Mouse (Mus musculus) lung, embryonic 14.5 days (tissue): ENCODE results near the gene Tbc1d8. TPM values are rescaled to one million over a fixed set of nuclear protein-coding genes. Genes with fewer than 3 reads are reported as not detected.

Experiments
- ATAC-seq: fragments of 200-750 bp; cut with Nextera tagmentation; 2 replicates; pipeline ENCODE4 v1.8.0; 2017; ENCODE audit warnings: mild to moderate bottlenecking, moderate TSS enrichment, moderate library complexity; ENCODE audit not compliant: insufficient read depth
- DNase-seq: peaks from one replicate; pipeline ENCODE4 v3.0.0-alpha.2; 2015
- H3K27ac ChIP-seq: fragments of 300-500 bp; sonication (generic); 2 replicates; pipeline ENCODE4 v1.5.1; 2014; ENCODE audit warnings: low read depth, mild to moderate bottlenecking, moderate library complexity
- H3K27me3 ChIP-seq: fragments of 300-500 bp; sonication (generic); 2 replicates; pipeline ENCODE4 v1.6.1; 2014; ENCODE audit warnings: low read length, control low read depth; ENCODE audit not compliant: insufficient read depth
- H3K36me3 ChIP-seq: fragments of 300-500 bp; sonication (generic); 2 replicates; pipeline ENCODE4 v1.6.1; 2014; ENCODE audit warnings: control low read depth; ENCODE audit not compliant: insufficient read depth
- H3K4me1 ChIP-seq: fragments of 300-500 bp; sonication (generic); 2 replicates; pipeline ENCODE4 v1.6.1; 2014; ENCODE audit warnings: antibody characterized with exemption, control low read depth; ENCODE audit not compliant: insufficient read depth
- H3K4me2 ChIP-seq: fragments of 300-500 bp; sonication (generic); 2 replicates; pipeline ENCODE4 v1.6.1; 2014; ENCODE audit warnings: mild to moderate bottlenecking
- H3K4me3 ChIP-seq: fragments of 300-500 bp; sonication (generic); 2 replicates; pipeline ENCODE4 v1.5.1; 2014; ENCODE audit warnings: low read depth, low read length
- H3K9ac ChIP-seq: fragments of 300-500 bp; sonication (generic); 2 replicates; pipeline ENCODE4 v1.6.1; 2014
- H3K9me3 ChIP-seq: fragments of 300-500 bp; sonication (generic); 2 replicates; pipeline ENCODE4 v1.6.1; 2016; ENCODE audit warnings: low read depth, low read length, control low read depth
- CTCF ChIP-seq: IDR thresholded peaks from 2 replicates; pipeline ENCODE4 v1.5.1; 2016; ENCODE audit warnings: antibody characterized with exemption, low read depth
- WGBS: fragments of 180-500 bp; shearing (Covaris S2); extraction: QIAGEN DNeasy Blood & Tissue Kit; methylation state at CpG from one replicate; pipeline ENCODE4 v1.1.7; 2014; 5-methylcytosine and 5-hydroxymethylcytosine counted together
- polyA plus RNA-seq: library from polyadenylated mRNA; unstranded; fragments of >200 nt; fragmentation: Nextera tagmentation; extraction: Ambion mirVana; gene quantifications from 2 replicates; pipeline ENCODE4 v1.2.1, GENCODE M21; 2014

The Tbc1d8 gene
- polyA plus RNA-seq, 1 experiment from 2014 or later: 10.7 TPM

DNA sequence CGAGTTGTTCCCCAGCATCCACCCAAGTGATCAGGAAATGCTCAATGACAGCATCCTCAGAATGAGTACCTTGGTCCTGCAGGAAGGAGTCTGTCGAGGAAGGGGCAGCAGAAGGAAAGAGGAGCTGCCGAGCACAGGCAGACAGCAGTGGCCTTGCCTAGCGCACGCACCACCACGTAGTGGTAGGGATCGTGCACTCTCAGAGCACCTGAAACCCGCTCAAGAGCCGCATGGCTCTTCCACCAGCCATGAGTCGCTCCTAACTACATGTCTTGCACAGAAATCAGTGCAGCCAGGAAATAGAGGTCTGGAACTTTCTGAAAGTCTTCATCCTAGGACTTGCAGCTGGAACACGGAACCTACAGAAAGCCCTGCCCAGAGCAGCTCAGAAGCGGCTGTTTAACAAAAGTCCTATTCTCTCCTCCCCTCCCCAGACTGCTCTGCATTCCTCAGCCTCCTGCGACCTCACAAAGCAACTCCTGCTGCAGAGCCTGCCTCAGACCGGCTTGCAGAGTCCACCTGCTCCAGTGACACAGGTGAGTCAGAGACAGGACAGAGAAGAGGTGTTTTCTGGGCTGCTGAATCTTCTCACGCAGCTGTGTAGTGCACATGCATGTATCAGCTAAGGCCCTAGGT lies 142.9 kb downstream of the Tbc1d8 start:
- Histone ChIP-seq H3K9ac (no peak overlapping the region), H3K4me1 (no peaks in the 10 kb centered on the region), H3K4me2 (peak overlapping the region; percentile 19; the same call in 1 of the 2 replicates), H3K36me3 (no peaks in the 10 kb centered on the region), H3K27me3 (no peaks in the 10 kb centered on the region), H3K27ac (no peak overlapping the region; the same call in 1 of the 2 replicates), H3K9me3 (no peaks in the 10 kb centered on the region), H3K4me3 (no peak overlapping the region)
- DNase-seq (peak; percentile 49), ATAC-seq (peak; percentile 75; the same call in 1 of the 2 replicates)
- WGBS: 24% methylated on average over 15 of the region's 15 CpGs
- no peak for TF ChIP-seq CTCF

DNA sequence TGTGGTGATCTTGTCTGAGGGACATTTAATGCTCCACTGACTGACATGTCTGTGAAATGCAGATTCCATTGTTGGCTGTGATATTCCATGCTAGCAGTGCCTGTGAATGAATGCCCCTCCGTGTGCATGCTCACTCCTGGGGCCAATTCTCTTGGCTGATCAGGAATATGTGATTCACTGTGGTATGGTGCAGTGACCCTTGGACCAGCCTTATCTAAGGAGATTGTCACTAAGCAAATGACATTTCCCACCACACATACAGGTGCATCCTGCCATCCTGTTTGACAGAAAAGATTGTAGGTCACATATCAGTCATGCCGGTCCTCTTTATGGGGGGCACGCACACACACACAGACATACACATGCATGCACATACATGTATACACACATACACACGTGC lies 146.1 kb downstream of the Tbc1d8 start:
- Histone ChIP-seq H3K4me3 (no peak overlapping the region), H3K36me3 (no peaks in the 10 kb centered on the region), H3K4me2 (no peak overlapping the region), H3K9ac (no peak overlapping the region), H3K4me1 (no peaks in the 10 kb centered on the region), H3K27ac (no peak overlapping the region), H3K9me3 (no peaks in the 10 kb centered on the region), H3K27me3 (no peaks in the 10 kb centered on the region)
- no peak for DNase-seq
- no peak for TF ChIP-seq CTCF
- no peak for ATAC-seq
- WGBS: 85% methylated on average over 4 of the region's 4 CpGs

DNA sequence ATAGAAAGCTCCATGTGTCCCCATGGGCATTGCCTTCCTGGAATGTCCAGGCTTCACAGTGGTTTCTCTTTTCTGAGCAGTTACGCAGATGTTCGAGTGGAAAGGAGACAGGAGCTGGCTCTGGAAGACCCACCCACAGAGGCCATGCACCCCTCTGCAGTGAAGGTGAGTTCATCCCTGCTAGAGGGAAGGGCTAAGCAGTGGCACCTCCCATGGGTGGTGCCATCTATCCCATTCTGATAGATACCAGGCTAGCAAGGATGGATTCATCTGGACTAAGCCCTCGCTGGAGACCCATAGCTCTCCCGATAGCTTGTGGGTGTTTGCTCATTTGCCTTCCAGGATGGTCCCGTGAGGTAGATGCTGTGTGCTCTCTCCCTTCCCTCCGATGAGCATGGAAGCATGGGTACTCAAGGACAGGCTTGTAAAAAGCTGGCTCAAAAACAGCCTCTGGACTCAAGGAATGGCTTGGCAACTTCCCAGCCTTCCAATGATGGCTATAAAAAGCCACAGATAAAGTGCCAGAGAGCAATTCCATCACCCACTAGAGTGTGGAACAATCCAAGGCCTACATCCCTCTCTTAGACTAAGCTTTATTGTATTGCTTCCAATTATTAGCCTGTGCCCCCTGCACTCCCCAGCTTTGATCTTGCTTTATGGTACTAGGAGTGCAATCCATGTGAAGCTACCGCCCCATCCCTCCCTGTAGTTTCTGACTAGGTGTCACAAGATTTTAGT lies 147.5 kb downstream of the Tbc1d8 start:
- no peaks in the 10 kb centered on the region for H3K4me1 ChIP-seq
- no peak overlapping the region for H3K4me2 ChIP-seq
- no peak overlapping the region for H3K4me3 ChIP-seq
- H3K9ac ChIP-seq: no peak overlapping the region
- DNase-seq: no peak
- no peaks in the 10 kb centered on the region for H3K9me3 ChIP-seq
- no peak for TF ChIP-seq CTCF
- H3K36me3 ChIP-seq: no peaks in the 10 kb centered on the region
- no peaks in the 10 kb centered on the region for H3K27me3 ChIP-seq
- no peak overlapping the region for H3K27ac ChIP-seq
- ATAC-seq: no peak
- WGBS: 82% methylated on average over 7 of the region's 7 CpGs

DNA sequence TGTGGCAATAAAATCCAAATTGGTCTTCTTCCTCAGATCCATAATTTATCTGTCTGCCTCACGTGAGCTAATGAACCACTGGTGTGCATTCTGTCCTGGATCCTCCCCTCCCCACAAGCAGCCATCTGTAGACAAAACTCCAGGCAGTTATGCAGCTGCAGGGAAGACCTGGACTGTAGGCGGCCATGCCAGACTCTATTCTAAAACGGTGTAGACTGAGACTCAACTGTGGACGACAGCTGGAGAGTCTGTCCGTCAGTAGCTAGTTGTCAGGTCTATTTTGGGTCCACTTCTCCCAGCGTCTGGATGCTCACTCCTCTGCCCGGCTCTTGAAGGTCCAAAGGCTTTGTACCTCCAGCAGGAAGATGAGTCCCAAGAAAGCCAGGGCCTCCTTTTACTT lies 151.0 kb downstream of the Tbc1d8 start:
- Histone ChIP-seq H3K36me3 (no peaks in the 10 kb centered on the region), H3K4me1 (no peaks in the 10 kb centered on the region), H3K9me3 (no peaks in the 10 kb centered on the region), H3K4me3 (no peak overlapping the region), H3K27me3 (no peaks in the 10 kb centered on the region), H3K4me2 (no peak overlapping the region), H3K9ac (no peak overlapping the region), H3K27ac (no peak overlapping the region)
- DNase-seq: no peak
- no peak for ATAC-seq
- WGBS: 68% methylated on average over 7 of the region's 7 CpGs
- no peak for TF ChIP-seq CTCF

DNA sequence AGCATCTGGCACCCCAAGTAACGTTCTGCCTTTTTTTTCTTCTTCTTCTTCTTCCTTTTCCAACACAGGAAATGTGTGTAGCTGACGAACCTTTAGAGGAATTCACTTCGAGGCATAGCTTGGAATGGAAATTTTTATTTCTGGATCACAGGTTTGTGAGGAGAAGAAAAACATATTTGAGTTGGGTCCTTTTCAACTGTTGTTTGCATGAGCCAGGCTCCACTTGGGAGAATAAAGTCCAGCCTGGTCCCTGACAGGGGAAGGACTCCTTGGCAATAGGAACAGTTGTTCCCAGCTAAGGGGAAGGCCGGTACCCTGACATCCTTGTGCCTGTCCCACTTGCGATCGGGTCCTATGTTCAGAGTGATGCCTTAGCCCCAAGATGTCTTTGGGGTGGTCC lies 153.3 kb downstream of the Tbc1d8 start:
- no peak for TF ChIP-seq CTCF
- no peaks in the 10 kb centered on the region for H3K27me3 ChIP-seq
- 84% methylated on average over 6 of the region's 6 CpGs for WGBS

DNA sequence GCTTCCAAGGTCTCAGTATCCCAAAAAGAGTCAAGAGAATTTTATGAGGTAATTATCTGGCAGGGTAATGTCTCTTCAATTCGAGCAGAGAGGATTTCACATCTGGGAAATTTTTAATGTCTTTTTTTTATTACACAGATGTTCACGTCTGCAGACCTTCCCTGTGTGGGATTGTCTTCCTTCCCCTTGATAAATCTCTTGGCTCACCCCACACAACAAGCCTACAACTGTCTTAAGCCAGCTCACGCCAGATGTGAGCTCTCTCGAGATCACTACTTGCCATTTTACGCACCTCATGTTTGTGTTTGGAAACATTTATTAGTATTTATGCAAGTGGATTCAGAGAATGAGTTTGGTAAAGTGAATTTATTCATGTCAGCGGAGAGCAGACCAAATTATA lies 156.6 kb downstream of the Tbc1d8 start:
- no peak for ATAC-seq

More for the DNA sequence above, 153.3 kb downstream of the Tbc1d8 start:
- Histone ChIP-seq H3K4me2 (no peak overlapping the region), H3K4me1 (no peaks in the 10 kb centered on the region), H3K4me3 (no peak overlapping the region), H3K36me3 (no peaks in the 10 kb centered on the region), H3K9ac (no peak overlapping the region), H3K27ac (no peak overlapping the region), H3K9me3 (no peaks in the 10 kb centered on the region)
- no peak for ATAC-seq
- DNase-seq: no peak

More for the DNA sequence above, 156.6 kb downstream of the Tbc1d8 start:
- no peak for TF ChIP-seq CTCF
- Histone ChIP-seq H3K27ac (no peak overlapping the region), H3K9ac (no peak overlapping the region), H3K4me1 (peaks cover 5% of the 10 kb centered on the region; the same call in 1 of the 2 replicates), H3K4me3 (no peak overlapping the region), H3K27me3 (no peaks in the 10 kb centered on the region), H3K36me3 (no peaks in the 10 kb centered on the region), H3K9me3 (no peaks in the 10 kb centered on the region), H3K4me2 (no peak overlapping the region)
- 62% methylated on average over 6 of the region's 6 CpGs for WGBS
- no peak for DNase-seq

Other genes starting within 250 kb of the Tbc1d8 start
- gene Rpl31, start 110.9 kb downstream of the Tbc1d8 start, polyA plus RNA-seq: 717 and 719 TPM in 2 replicates
- gene Cnot11, start 56.2 kb upstream of the Tbc1d8 start, polyA plus RNA-seq: 26.8 and 29.0 TPM in 2 replicates
- 32.8 and 33.3 TPM in 2 replicates for gene Rnf149, start 98.7 kb upstream of the Tbc1d8 start, polyA plus RNA-seq
- gene Creg2, start 172.7 kb upstream of the Tbc1d8 start, polyA plus RNA-seq: 0.05 TPM in 1 of 2 replicates, not detected in the other
- gene Rfx8, start 242.2 kb upstream of the Tbc1d8 start, polyA plus RNA-seq: 0.24 and 0.27 TPM in 2 replicates